23 mouse cellular contexts compared by ENCODE assay signal in genomic region chr5:149689860-149690259, GRCm38 (mm10). TPM values are rescaled to one million over a fixed set of nuclear protein-coding genes. Genes with fewer than 3 reads are reported as not detected.
DNase-seq lines count a peak whose midpoint lies in the region; ATAC-seq and TF ChIP-seq lines count a peak whose summit lies in the region.
"Had no signal": no experiment of that assay in that cellular context is flagged by ENCODE, and none has a peak within 500 bp of the region (broad histone marks: within the 10 kb centered on the region; RNA-seq: fewer than 3 reads in every experiment).

No protein-coding gene starts in this region.

- 79% methylated on average over 5 of the region's 5 CpGs for WGBS in hindbrain, embryonic 15.5 days
- 82% methylated on average over 5 of the region's 5 CpGs for WGBS in hindbrain, embryonic 11.5 days
- 78% methylated on average over 5 of the region's 5 CpGs for WGBS in forebrain, embryonic 11.5 days

- peak; percentile 30; the same call in 1 of the 2 replicates for ATAC-seq in hindbrain, embryonic 15.5 days (ENCODE audit: low FRiP score, low read depth)
- ATAC-seq in hindbrain, embryonic 11.5 days (ENCODE audit: low FRiP score), result no peak
- ATAC-seq in common myeloid progenitor, adult 5-6 weeks (replicated peaks; ENCODE audit: low read depth, poor library complexity, severe bottlenecking), result peak; percentile 68; the same call in 1 of the 2 replicates
- ATAC-seq in megakaryocyte, adult 5-6 weeks (ENCODE audit: poor library complexity, severe bottlenecking), result peak; percentile 84
- no peak for ATAC-seq in forebrain, embryonic 11.5 days (replicated peaks; ENCODE audit: low FRiP score)
- no peak for ATAC-seq in frontal cortex, adult (ENCODE audit: low TSS enrichment)
- ATAC-seq: activated CD4-positive, CD25-positive, alpha-beta regulatory T cell, adult 4 months; CD4-positive, CD25-positive, alpha-beta regulatory T cell, adult 4 months; forebrain, embryonic 15.5 days; inflammation-experienced regulatory T-cells, adult 6 months; Patski had no signal

- no peaks in the 10 kb centered on the region for H3K9me3 ChIP-seq in hindbrain, embryonic 15.5 days
- H3K9me3 ChIP-seq in hindbrain, embryonic 11.5 days (ENCODE audit: control insufficient read depth, low read length), result no peaks in the 10 kb centered on the region
- no peaks in the 10 kb centered on the region for H3K9me3 ChIP-seq in MEL (replicated peaks; ENCODE audit: insufficient read depth, low read length)
- H3K9me3 ChIP-seq in forebrain, embryonic 11.5 days (ENCODE audit: control insufficient read depth, low read length), result no peaks in the 10 kb centered on the region
- H3K9me3 ChIP-seq: embryonic facial prominence, embryonic 15.5 days; forebrain, embryonic 15.5 days had no signal

- DNase-seq in hindbrain, embryonic 11.5 days (ENCODE audit: low spot score), result no peak
- peak; percentile 63 for DNase-seq in MEL (ENCODE audit: low read depth, low spot score)
- no peak for DNase-seq in layer of hippocampus, postnatal 14 days (ENCODE audit: low spot score in 2 of 2)
- no peak for DNase-seq in forebrain, embryonic 11.5 days (ENCODE audit: low spot score)
- DNase-seq: cerebellum, adult 18-20 months; embryo, embryonic 11 days; gastrocnemius, postnatal 10 days; heart, postnatal 4 days; kidney, adult 11 months had no signal

- no peaks in the 10 kb centered on the region for H3K27me3 ChIP-seq in hindbrain, embryonic 15.5 days
- no peaks in the 10 kb centered on the region for H3K27me3 ChIP-seq in hindbrain, embryonic 11.5 days (ENCODE audit: control insufficient read depth, insufficient read depth, low read length)
- H3K27me3 ChIP-seq in MEL (ENCODE audit: control insufficient read depth in 1 of 2, insufficient read depth in 2 of 2, low read length in 2 of 2), result no peaks in the 10 kb centered on the region
- H3K27me3 ChIP-seq in forebrain, embryonic 11.5 days (ENCODE audit: control insufficient read depth, insufficient read depth, low read length), result no peaks in the 10 kb centered on the region
- H3K27me3 ChIP-seq: embryonic facial prominence, embryonic 15.5 days; forebrain, embryonic 15.5 days; heart, embryonic 13.5 days; Patski had no signal

- TF ChIP-seq EP300 in MEL (IDR thresholded peaks at IDR 0.05; ENCODE audit: low read depth in 1 of 2, low read length in 2 of 2), result peak in 1 of 2 experiments; percentile 31; a peak in 1 of 4 replicates

- no peak for TF ChIP-seq RAD21 in MEL (IDR thresholded peaks at IDR 0.05; ENCODE audit: low read depth, low read length)

- no peak overlapping the region for H3K9ac ChIP-seq in hindbrain, embryonic 15.5 days
- no peak overlapping the region for H3K9ac ChIP-seq in hindbrain, embryonic 11.5 days (ENCODE audit: low read depth, low read length)
- H3K9ac ChIP-seq in MEL (ENCODE audit: control insufficient read depth, low read depth, low read length, poor library complexity, severe bottlenecking), result no peak overlapping the region
- no peak overlapping the region for H3K9ac ChIP-seq in forebrain, embryonic 11.5 days (ENCODE audit: low read length)
- H3K9ac ChIP-seq: embryonic facial prominence, embryonic 15.5 days; forebrain, embryonic 15.5 days; heart, embryonic 13.5 days; hindbrain, embryonic 14.5 days had no signal

- H3K4me3 ChIP-seq in hindbrain, embryonic 15.5 days, result no peak overlapping the region
- H3K4me3 ChIP-seq in hindbrain, embryonic 11.5 days (ENCODE audit: low read depth, low read length), result no peak overlapping the region
- H3K4me3 ChIP-seq in MEL (ENCODE audit: control insufficient read depth in 1 of 2, insufficient read depth in 1 of 2, low read depth in 2 of 2, low read length in 2 of 2), result no peak overlapping the region
- H3K4me3 ChIP-seq in forebrain, embryonic 11.5 days (ENCODE audit: low read depth, low read length), result no peak overlapping the region
- H3K4me3 ChIP-seq: embryonic facial prominence, embryonic 15.5 days; erythroblast, embryonic 14.5 days; forebrain, embryonic 10.5 days; forebrain, embryonic 15.5 days; heart, embryonic 13.5 days had no signal

- no peak for TF ChIP-seq POLR2A in MEL (IDR thresholded peaks at IDR 0.05; ENCODE audit: control insufficient read depth in 1 of 2, insufficient read depth in 1 of 2, low read depth in 1 of 2, low read length in 2 of 2, poor library complexity in 1 of 2)

- no peaks in the 10 kb centered on the region for H3K79me2 ChIP-seq in MEL (ENCODE audit: control insufficient read depth, insufficient read depth, low read length, poor library complexity)

- H3K4me2 ChIP-seq in hindbrain, embryonic 15.5 days, result no peak overlapping the region
- no peak overlapping the region for H3K4me2 ChIP-seq in hindbrain, embryonic 11.5 days (replicated peaks; ENCODE audit: low read depth, low read length)
- H3K4me2 ChIP-seq in forebrain, embryonic 11.5 days (ENCODE audit: low read depth, low read length, severe bottlenecking), result no peak overlapping the region
- H3K4me2 ChIP-seq: embryonic facial prominence, embryonic 15.5 days; forebrain, embryonic 15.5 days; heart, embryonic 13.5 days; hindbrain, embryonic 14.5 days had no signal

- no peaks in the 10 kb centered on the region for H3K4me1 ChIP-seq in hindbrain, embryonic 15.5 days (replicated peaks)
- no peaks in the 10 kb centered on the region for H3K4me1 ChIP-seq in hindbrain, embryonic 11.5 days (replicated peaks; ENCODE audit: control insufficient read depth, insufficient read depth, low read length)
- peaks cover 4 to 8% of the 10 kb centered on the region in 2 experiments; a peak in 3 of 4 replicates for H3K4me1 ChIP-seq in MEL (ENCODE audit: control insufficient read depth in 1 of 2, insufficient read depth in 2 of 2, low read length in 2 of 2)
- no peaks in the 10 kb centered on the region for H3K4me1 ChIP-seq in forebrain, embryonic 11.5 days (replicated peaks; ENCODE audit: control insufficient read depth, insufficient read depth, low read length)
- H3K4me1 ChIP-seq: embryonic facial prominence, embryonic 15.5 days; heart, embryonic 13.5 days had no signal

- no peak for TF ChIP-seq CTCF in MEL (IDR thresholded peaks at IDR 0.05 in 2 of 3, conservative IDR thresholded peaks at IDR 0.05 in 1 of 3; ENCODE audit: control insufficient read depth in 1 of 3, insufficient read depth in 1 of 3, low read depth in 2 of 3, low read length in 3 of 3, poor library complexity in 1 of 3, severe bottlenecking in 1 of 3)

- H3K27ac ChIP-seq in hindbrain, embryonic 15.5 days (replicated peaks), result no peak overlapping the region
- H3K27ac ChIP-seq in hindbrain, embryonic 11.5 days (ENCODE audit: low read depth, low read length), result no peak overlapping the region
- peak overlapping the region; percentile 15 for H3K27ac ChIP-seq in MEL (ENCODE audit: control insufficient read depth, low read depth, low read length)
- H3K27ac ChIP-seq in forebrain, embryonic 11.5 days (ENCODE audit: low read depth, low read length), result no peak overlapping the region
- H3K27ac ChIP-seq: embryonic facial prominence, embryonic 15.5 days; forebrain, embryonic 10.5 days; forebrain, embryonic 15.5 days; heart, embryonic 13.5 days; hindbrain, embryonic 14.5 days had no signal

- no peaks in the 10 kb centered on the region for H3K36me3 ChIP-seq in hindbrain, embryonic 15.5 days
- no peaks in the 10 kb centered on the region for H3K36me3 ChIP-seq in hindbrain, embryonic 11.5 days (ENCODE audit: control insufficient read depth, insufficient read depth, low read length)
- H3K36me3 ChIP-seq in MEL (ENCODE audit: control insufficient read depth in 1 of 2, insufficient read depth in 2 of 2, low read length in 2 of 2), result peaks cover 0 to 8% of the 10 kb centered on the region in 2 experiments; a peak in 2 of 4 replicates
- H3K36me3 ChIP-seq in forebrain, embryonic 11.5 days (ENCODE audit: control insufficient read depth, insufficient read depth, low read length), result no peaks in the 10 kb centered on the region
- H3K36me3 ChIP-seq: embryonic facial prominence, embryonic 15.5 days; forebrain, embryonic 15.5 days; heart, embryonic 13.5 days had no signal

TF ChIP-seq in MEL, 35 proteins besides CTCF, POLR2A, EP300 and RAD21:
- TF ChIP-seq ZNF384 (IDR thresholded peaks at IDR 0.05; ENCODE audit: low read depth, low read length) (no peak), ELF1 (IDR thresholded peaks at IDR 0.05; ENCODE audit: low read depth, low read length) (0 out of 2 replicates have a peak, but pooled peaks have one; percentile 39)

RNA-seq across cellular contexts. Expression of gene B3glct, which starts 11.8 kb away (rescaled TPM):
- 14.8 TPM in 2 replicates for polyA plus RNA-seq in hindbrain, embryonic 15.5 days (2015; fragmentation: Nextera tagmentation; extraction: Ambion mirVana)
- polyA plus RNA-seq in hindbrain, embryonic 11.5 days (2014; fragmentation: Nextera tagmentation; extraction: Ambion mirVana), result 15.3 and 15.8 TPM in 2 replicates
- total RNA-seq in MEL (2012; rRNA removed), result 9.1 and 14.2 TPM in 2 replicates
- polyA plus RNA-seq in MEL (2012; ENCODE audit: insufficient read depth in 1 of 2, insufficient read length in 2 of 2, low read depth in 1 of 2, low replicate concordance in 2 of 2, missing spikeins in 1 of 2), result 10 to 100 TPM in 1 of 2 experiments, not detected in 1; 12.1 TPM
- total RNA-seq in common myeloid progenitor, adult 5-6 weeks (2017), result 7.7 and 13.2 TPM in 2 replicates
- 9.7 and 10.4 TPM in 2 replicates for total RNA-seq in megakaryocyte, adult 5-6 weeks (2015)
- 4.8 and 8.1 TPM in 2 replicates for total RNA-seq in megakaryocyte, adult 5-6 weeks (2017)
- total RNA-seq in layer of hippocampus, postnatal 14 days (2021), result 10 to 100 TPM; 15.0 to 15.7 TPM
- 17.1 and 20.1 TPM in 2 replicates for polyA plus RNA-seq in forebrain, embryonic 11.5 days (2014; fragmentation: Nextera tagmentation; extraction: Ambion mirVana)

RNA-seq across cellular contexts. Expression of gene Hsph1, which starts 53.7 kb away (rescaled TPM):
- 97.4 and 97.6 TPM in 2 replicates for polyA plus RNA-seq in hindbrain, embryonic 15.5 days (2015; fragmentation: Nextera tagmentation; extraction: Ambion mirVana)
- 118 and 126 TPM in 2 replicates for polyA plus RNA-seq in hindbrain, embryonic 11.5 days (2014; fragmentation: Nextera tagmentation; extraction: Ambion mirVana)
- total RNA-seq in MEL (2012; rRNA removed), result 170 and 176 TPM in 2 replicates
- polyA plus RNA-seq in MEL (2012; ENCODE audit: insufficient read depth in 1 of 2, insufficient read length in 2 of 2, low read depth in 1 of 2, low replicate concordance in 2 of 2, missing spikeins in 1 of 2), result 100 to 1,000 TPM; 300 to 388 TPM
- total RNA-seq in common myeloid progenitor, adult 5-6 weeks (2017), result 72.0 and 88.1 TPM in 2 replicates
- 22.9 and 29.5 TPM in 2 replicates for total RNA-seq in megakaryocyte, adult 5-6 weeks (2015)
- 14.5 and 16.7 TPM in 2 replicates for total RNA-seq in megakaryocyte, adult 5-6 weeks (2017)
- 100 to 1,000 TPM; 237 to 281 TPM for total RNA-seq in layer of hippocampus, postnatal 14 days (2021)
- 144 TPM in 2 replicates for polyA plus RNA-seq in forebrain, embryonic 11.5 days (2014; fragmentation: Nextera tagmentation; extraction: Ambion mirVana)

Comparison
In these comparisons a context has a peak if more than half of its experiments do, and no peak if none do; other contexts are left out.
1. ATAC-seq: peak in hindbrain, embryonic 15.5 days (single experiment), common myeloid progenitor, adult 5-6 weeks (single experiment) and megakaryocyte, adult 5-6 weeks (single experiment); none in hindbrain, embryonic 11.5 days (single experiment), forebrain, embryonic 11.5 days (single experiment) and frontal cortex, adult (single experiment).